Mouse (Mus musculus): ENCODE data around the gene Ank2.

DNA sequence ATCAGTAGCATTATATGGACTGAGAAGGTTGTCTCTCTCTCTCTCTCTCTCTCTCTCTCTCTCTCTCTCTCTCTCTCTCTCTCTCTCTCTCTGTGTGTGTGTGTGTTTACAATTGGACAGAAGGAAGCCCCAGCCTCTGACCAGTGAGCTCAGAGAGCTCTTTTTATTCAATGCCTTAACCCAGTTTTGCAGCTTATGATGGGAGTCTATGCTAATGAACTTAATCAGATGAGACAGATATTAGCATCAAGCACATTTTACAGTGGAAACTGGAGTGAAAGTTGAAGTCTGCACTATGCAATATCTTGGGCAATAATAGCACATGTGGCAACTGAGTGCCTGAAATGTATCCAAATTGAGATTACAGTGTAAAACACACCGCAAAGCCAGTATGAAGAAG, 16.1 kb upstream of the Ank2 start:
- TF ChIP-seq CTCF (IDR thresholded peaks at IDR 0.05; ENCODE audit: low read depth, low read length): no peak
- TF ChIP-seq GATA1 (IDR thresholded peaks at IDR 0.05; ENCODE audit: borderline replicate concordance, low read length): no peak
- no peak for TF ChIP-seq TAL1 (conservative IDR thresholded peaks at IDR 0.05; ENCODE audit: low read depth, low read length)

All from G1E (cell line).